Mouse (Mus musculus) megakaryocyte-erythroid progenitor cell, adult 5-6 weeks (primary cell): ENCODE results near the gene Angpt4. TPM values are rescaled to one million over a fixed set of nuclear protein-coding genes. Genes with fewer than 3 reads are reported as not detected.

Experiments used
- ATAC-seq: replicated peaks from 2 replicates; pipeline ENCODE4 v1.8.0; 2016; ENCODE audit warnings: mild to moderate bottlenecking, inconsistent platforms; ENCODE audit not compliant: severe bottlenecking, poor library complexity, low FRiP score, low TSS enrichment
- total RNA-seq, 2 experiments: library from RNA; stranded (forward) in 1 of 2; stranded (reverse) in 1 of 2; fragments of 200-1000, 215-1000 nt in 1 of 2; fragments of >200 nt in 1 of 2; fragmentation: Nextera tagmentation in 1 of 2; gene quantifications; 2 replicates each; pipeline ENCODE4 v1.2.3; 2014 to 2017

The Angpt4 gene
- total RNA-seq (2014; fragmentation: Nextera tagmentation), result not detected in 2 replicates
- not detected in 2 replicates for total RNA-seq (2017)

DNA sequence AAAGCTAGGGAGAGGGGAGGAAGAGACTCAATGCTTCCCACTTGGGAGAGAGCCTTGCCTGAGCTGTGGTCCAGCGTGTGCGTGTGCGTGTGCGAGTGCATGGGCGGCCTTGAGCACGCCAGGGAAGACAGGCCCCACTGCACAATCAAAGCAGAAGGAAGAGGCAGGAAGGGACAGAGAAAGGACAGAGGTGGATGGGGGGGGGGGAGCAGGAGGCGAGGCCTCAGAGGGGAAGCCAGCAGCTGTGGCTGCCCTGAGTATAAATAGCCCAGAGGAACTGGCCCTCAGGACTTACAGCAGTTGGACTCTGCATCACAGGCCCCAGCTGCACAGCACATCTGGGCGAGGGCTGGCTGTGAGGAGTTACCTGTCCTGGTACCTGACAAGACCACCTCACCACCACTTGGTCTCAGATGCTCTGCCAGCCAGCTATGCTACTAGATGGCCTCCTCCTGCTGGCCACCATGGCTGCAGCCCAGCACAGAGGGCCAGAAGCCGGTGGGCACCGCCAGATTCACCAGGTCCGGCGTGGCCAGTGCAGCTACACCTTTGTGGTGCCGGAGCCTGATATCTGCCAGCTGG is at the start of gene Angpt4:
Gene Angpt4 (plus strand): TSS at position 292 of the 582 bp plus-strand sequence.
- ATAC-seq, result no peak

DNA sequence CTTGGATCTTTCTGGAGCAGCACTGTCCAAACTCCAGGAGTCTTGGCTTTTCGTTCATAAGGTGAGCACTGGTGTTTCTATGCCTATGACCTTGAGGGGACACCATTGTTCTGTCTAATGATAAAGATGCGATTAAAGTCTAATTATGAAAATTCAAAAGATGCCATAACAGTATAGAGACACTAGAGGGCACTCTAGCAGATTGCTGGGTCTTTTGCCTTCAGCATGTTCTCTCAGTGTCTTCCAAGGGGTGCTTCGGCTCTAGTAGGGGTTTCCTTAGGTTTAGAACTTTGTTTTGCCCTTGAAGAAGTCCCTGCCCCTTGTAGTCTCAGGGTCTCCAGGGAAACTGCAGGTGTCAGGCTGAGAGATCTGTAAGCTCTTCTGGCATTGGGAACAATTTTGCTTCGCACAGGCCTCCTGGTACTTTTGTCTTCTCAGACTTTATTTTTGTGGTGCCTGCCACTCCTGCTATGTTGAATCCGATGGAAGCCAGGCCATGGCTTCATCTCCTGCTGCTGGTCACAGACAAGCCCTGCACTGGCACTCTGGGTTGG is 48.7 kb upstream of the Angpt4 start:
- peak; percentile 58; the same call in 1 of the 2 replicates for ATAC-seq

DNA sequence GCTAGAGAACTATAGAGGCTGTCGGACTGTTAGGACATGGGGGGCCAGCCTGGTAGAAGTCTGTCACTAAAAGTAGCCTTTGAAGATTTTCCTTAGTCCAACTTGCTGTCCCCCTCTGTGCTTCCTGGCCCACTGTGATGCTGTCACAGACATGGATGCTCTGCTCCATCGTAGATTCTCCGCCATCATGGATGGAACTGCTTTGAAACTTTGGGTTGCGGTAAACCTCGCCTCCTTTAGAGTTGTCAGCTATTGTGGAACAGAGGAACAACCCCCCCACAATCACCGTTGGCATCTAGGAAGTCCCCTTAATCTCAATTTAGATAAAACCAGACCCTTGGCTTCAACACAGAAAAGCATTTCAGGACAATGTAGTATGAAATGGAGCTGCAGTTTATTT is 46.1 kb upstream of the Angpt4 start:
- ATAC-seq, result no peak

DNA sequence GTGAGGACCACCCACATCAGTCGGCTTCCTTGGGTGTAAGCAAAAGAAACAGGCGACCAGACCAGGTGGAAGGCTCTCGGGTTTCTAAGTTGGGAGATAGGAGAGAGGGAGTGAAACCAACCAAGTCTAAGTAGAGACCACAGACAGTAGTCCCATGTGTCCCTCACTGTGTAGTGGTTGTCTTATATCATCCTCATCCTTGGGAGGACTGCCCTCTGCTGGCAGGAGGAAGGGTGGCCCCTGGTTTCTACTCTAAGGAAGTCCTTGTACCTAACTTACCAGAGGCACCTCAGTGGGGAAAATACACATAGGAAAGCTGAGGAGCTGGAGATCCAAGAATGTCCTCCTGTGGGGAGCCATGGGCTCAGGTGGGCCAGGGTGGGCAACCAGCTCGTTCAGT is 44.5 kb upstream of the Angpt4 start:
- ATAC-seq, result peak; percentile 66

DNA sequence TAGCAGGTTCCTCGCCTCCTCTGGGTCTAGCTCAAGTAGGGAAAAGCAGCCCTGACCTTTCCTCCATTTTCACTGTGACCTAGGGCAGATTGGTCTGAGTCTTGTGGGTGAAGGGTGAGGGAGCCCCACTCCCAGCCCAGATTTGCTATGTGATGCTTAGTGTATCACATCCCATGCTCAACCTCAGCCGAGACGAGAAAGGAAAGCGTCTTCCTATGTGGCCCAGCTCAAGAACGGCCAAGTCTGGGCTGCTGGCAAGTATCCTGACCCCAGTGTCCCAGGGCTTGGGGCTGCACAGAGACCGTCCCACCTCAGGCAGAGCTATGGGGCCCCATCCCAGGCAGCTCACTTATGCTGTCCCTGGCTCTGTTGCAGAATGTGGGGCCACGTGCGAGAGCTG is 42.8 kb upstream of the Angpt4 start:
- ATAC-seq, result no peak

DNA sequence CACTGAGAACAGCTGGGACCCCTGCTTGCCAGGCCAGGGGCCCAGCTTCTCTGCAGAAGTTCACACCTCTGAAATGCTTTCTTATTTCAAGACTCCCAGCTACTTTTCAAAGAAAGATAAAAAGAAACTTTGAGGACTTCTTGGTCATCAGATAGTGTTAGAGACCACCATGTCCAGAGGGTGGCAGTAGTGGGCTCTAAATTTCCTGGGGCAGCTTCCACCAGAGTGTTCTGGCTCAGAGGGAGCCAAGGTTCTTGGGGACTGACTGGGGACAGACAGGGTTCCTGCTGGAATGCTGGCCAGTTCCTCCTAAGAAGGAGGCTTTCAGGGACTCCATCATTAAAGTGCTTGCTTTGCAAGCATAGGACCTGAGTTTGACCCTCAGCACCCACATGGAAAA is 36.5 kb upstream of the Angpt4 start:
- ATAC-seq, result 0 out of 2 replicates have a peak, but pooled peaks have one; percentile 30

DNA sequence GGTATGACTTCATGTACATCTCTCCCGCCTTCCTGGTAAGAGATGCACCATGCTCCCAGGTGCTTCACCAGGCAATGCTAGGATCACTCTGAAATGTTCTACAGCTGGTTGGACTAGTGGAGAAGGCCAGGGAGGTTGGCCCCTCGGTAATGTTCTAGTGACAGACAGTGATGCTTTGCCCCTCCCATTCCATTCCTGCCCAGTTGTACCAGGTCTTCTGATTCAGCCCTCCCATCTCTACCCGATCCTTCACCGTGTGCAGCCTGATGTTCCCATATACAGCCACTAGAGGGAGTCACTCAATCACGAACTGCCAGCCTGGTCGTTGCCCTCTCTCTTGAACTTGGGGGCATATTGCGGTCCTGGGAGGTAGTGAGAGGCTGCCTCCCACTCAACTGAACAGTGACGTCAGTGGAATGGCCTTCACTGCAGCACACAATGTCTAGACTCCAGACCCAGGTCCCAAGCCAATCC is 35.0 kb upstream of the Angpt4 start:
- peak; percentile 93 for ATAC-seq

DNA sequence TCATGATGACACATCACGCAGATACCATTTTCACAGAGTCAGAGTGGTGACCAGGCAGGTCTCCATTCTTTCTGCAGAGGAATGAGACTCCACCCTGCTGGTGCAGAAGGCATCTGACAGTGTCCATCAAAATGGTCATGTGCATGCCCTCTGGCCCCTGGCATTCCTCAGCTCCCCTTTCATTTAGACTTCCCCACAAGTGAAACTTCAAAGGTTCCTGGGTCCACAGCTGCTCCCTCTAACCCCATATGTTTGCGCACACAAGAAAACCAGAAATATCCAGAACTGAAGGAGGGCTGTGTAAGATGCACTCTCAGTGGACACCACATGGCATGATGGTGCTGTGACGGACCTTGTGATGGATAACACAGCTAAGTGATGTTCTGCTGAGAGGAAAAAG is 32.4 kb upstream of the Angpt4 start:
- no peak for ATAC-seq

DNA sequence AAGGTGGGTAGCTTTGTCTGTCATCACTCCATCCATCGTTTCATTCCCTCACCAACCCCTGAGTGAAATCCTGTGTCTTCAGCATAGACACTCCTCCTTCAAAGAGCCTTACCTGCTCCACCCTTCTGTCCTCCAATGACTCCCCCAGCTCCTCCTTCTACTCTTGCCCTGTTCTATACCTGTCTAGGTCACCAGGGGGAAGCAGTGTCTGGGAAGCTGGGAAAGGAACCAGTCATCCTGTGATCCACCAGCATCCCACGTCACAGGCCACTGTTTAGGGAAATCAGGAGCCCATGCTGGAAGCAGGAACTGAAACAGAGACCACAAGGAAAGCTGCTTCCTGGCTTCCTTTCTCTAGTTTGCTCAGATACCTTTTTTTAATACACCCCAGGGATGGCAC is 31.2 kb upstream of the Angpt4 start:
- no peak for ATAC-seq

DNA sequence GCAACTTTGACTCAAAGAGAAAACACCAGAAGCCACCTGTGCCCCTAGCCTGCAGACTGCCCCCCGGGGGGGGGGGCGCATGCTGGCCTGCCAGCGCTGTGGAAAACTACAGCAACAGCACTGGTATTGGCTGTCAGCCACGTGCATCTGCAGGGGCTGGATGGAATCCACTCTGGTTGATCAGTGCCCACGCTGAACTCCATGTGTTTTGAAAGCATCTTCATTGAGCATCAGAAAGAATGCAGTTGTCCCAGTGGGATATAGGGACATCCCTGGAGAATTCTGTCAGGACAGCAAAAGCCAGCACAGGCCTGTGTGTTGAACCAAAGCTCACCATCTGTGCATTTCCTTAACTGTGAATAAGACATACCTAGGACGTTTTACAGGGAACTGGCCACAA is 20.0 kb upstream of the Angpt4 start:
- no peak for ATAC-seq

DNA sequence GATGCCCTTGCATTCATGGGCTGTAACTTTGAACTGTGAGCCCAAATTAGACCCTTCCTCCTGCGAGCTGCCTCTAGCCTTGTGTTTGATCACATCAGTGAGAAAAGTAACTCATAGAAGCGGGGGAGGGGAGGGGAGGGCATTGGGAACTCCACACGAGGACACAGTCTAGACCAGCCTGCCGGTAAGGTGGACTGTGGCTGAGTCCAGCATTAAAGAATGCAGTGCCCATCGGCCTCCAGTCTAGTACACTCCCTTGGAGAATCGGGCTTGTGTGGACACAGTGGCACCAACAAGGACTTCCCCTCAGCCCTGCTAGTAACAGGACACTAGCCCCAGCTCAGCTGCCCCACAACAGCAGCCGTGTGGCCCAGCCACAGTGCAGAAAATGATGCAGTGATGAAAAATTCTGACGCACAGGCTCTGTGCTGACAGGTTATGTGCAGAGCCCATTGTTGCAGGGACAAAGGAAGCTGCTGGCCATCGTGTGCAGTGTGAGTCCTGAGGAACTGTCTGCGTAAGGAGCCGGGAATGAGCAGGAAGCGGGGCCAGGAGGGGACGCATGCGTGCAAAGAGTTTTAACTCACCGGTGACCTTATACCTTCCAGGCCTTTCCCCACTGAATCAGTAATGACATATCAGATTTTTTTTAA is 17.8 kb upstream of the Angpt4 start:
- no peak for ATAC-seq

DNA sequence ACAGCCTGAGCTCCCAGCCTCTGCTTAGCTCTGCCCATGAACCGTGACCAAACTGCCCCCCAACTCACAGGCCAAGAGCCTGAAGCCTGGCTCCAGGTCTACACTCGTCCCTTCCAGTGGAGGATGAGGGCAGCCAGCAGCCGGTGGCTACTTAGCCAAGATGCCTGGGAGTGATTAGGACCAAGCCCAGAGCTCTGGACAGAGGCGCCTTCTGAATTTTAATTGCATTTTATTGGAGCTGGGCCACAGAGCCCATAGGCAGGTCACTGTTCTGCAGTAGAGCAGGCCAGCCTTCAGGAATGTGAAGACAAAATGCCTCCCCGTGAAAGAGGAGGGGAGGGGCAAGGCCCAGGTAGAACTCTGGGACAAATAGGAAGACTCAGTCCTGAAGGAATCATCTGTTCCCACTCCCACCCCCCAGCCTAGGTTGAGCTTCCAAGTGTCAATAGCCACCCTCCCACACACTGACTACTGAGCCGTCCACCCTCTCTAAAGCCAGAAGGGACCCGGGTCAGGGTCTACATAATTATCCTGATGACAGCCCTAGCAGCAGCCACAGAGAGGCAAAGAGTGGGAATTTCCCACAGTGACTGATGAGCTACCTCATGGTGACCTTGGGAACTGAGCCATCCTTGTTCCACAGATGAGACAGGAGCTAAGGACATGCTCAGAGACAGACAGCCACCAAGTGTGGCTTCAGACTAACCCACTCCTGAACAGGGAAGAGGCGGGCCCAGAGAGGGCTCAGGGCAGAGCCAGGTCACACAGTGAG is 16.6 kb upstream of the Angpt4 start:
- no peak for ATAC-seq

DNA sequence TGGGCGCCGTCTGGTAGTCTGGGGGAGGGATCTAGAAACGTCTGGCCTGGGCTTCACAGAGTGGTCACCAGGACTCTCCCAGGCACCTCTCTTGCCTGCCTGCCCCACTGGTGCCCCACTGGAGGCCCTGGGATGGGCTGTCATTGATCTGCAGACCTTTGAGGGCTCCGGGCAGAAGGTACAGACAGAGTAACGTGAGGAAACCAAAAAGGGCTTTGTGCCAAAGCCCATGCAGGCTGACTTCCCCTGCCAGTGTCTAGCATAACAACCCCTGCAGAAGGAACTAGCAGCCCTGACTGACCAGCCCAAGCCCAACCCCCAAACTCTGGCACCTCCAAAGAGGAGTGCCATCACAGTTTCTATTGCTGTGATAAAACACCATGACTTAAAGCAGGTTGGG is 15.1 kb upstream of the Angpt4 start:
- ATAC-seq, result no peak

DNA sequence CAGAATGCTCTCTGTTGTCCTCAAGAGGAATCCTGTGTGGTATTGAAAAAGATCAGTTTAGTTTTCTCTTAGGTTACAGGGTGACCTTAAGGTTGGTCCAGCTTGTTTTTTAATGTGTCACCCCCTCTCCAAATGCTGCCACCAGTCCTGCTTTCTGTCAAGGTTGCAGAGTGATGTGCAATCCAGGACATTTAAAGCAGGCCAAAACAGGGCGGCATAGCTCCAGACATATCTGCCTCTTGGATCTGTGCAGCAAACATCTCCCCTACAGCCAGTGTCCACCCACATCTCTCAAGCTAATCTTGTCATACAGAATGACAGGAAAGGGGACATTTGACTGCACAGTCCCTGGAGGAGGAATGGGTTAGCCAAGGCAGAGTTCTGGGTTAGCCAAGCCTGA is 12.9 kb upstream of the Angpt4 start:
- ATAC-seq, result no peak

DNA sequence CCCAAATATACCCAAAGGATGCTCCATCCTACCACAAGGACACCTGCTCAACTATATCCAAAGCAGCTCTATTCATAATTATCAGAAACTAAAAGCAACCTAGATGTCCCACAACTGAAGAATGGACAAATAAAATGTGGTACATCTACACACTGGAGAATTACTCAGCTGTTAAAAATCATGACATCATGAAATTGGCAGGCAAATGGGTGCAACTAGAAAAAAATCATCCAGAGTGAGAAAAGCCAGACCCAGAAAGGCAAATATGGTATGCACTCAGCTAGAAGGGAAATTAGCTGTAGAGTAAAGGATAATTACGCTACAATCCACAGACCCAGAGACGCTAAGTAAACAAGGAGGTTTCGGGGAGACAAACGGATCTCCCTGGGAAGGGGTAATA is 10.2 kb upstream of the Angpt4 start:
- no peak for ATAC-seq

DNA sequence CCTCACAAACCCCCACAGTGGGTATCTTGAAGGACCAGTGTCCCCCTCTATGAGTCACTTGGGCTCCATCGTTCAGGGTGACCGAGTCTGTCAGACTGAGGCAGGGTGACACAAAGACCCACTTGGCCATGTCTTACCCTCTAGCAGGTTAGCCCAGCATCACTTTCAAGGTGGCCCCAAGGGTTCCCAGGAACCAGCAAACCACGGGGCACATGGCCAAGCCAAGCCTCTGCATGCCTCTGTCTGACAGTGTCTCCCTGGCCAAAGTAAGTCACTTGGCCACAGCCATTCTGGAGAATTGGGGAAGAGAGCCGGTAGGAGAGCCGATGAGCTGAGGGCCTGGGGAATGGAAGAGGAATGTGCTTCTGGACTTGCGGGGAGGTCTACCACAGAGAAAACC is 7.7 kb upstream of the Angpt4 start:
- no peak for ATAC-seq

DNA sequence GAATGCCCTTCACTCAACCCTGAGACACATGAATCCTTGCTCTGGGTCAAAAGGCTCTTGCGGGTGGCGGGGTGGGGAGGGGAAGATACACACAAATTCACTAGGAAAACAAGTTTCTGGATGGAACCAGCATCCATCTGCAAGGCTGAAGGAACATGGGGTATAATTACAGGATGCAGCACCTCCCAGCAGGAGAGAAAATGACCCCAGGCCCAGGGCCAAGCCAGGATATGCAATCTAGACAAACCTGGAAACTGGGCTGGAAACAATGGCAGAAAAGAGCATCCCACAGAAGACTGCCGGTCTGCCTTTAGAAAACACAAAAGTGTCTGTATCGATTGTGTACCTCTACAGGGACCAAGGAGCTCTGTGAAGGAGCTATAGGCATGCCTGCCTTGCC is 7.1 kb upstream of the Angpt4 start:
- no peak for ATAC-seq

DNA sequence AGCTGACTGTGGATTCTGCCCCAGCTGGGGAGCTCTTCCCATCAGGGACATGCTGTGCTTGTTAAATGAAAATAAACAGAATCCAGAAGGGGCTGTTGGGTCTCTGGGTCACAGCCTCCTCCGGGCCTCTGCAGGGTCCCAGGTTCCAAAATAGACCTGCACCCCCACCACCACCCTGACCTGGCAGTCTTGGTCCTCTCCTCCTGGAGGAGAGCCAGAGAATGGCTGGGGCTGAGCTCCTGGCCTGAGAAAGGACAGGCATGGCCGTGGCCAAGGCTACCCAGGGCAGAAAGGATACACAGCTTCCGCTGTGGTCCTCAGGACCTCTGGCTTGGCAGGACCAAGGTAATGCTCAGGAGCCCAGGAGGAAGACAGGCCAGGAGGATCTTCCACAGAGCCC is 6.4 kb upstream of the Angpt4 start:
- ATAC-seq, result no peak

DNA sequence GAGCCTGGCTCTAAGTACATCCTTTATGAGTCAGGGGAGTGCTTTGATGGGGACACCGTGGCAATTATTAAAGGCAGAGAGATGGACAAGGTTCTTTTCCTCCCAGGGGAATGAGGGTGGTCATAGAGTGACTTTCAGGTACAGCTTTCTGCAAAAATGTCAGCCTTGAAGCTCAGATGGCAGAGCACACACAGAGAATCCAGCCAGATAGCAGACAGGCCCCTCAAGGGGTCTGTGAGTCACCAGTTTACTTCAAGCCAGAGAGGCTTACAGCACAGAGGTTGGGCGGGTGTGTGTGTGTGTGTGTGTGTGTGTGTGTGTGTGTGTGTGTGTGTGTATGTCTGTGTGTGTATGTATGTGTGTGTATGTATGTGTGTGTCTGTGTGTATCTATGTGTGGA is 4.0 kb upstream of the Angpt4 start:
- ATAC-seq, result no peak

DNA sequence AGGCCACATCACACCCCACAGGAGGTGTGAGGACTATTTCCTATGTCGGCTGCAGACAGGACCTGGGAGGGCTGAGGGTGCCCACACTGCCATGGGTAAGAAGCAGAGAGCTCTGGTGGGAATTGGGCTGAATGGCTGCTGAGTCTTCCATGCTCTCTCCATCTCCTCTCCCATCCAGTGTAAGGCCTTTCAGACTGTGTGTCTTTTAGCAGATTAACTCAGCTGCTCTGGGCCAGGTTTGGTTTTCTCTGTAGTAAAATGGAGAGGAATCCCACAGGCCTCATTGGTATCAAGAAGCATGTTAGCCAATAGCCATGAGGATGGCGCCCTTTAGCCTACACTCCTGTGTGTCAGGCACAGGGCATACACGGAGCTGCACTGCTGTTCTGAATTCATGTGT is 1.6 kb upstream of the Angpt4 start:
- no peak for ATAC-seq
